Mouse (Mus musculus) forebrain, embryonic 10.5 days (tissue): ENCODE data around the gene Psapl1. TPM values are rescaled to one million over a fixed set of nuclear protein-coding genes. Genes with fewer than 3 reads are reported as not detected.

Source experiments
- DNase-seq: peaks from one replicate; pipeline ENCODE4 v3.0.0-alpha.2; 2017; ENCODE audit warnings: low spot score; ENCODE audit errors: extremely low spot score
- H3K27ac ChIP-seq: fragments of 300-500 bp; sonication (generic); 2 replicates; pipeline ENCODE4 v1.5.1; 2016; ENCODE audit warnings: mild to moderate bottlenecking
- H3K27me3 ChIP-seq: fragments of 300-500 bp; sonication (generic); 2 replicates; pipeline ENCODE4 v1.6.1; 2016; ENCODE audit warnings: mild to moderate bottlenecking; ENCODE audit not compliant: poor library complexity, severe bottlenecking
- H3K36me3 ChIP-seq: fragments of 300-500 bp; sonication (generic); replicated peaks from 2 replicates; pipeline ENCODE4 v1.6.1; 2016; ENCODE audit warnings: mild to moderate bottlenecking, moderate library complexity
- H3K4me1 ChIP-seq: fragments of 300-500 bp; sonication (generic); 2 replicates; pipeline ENCODE4 v1.6.1; 2016
- H3K4me3 ChIP-seq: fragments of 300-500 bp; sonication (generic); 2 replicates; pipeline ENCODE4 v1.5.1; 2016; ENCODE audit warnings: mild to moderate bottlenecking, moderate library complexity
- H3K9me3 ChIP-seq: fragments of 300-500 bp; sonication (generic); 2 replicates; pipeline ENCODE4 v1.6.1; 2016; ENCODE audit warnings: mild to moderate bottlenecking, moderate library complexity
- WGBS: fragments of 180-500 bp; shearing (Covaris S2); methylation state at CpG from one replicate; pipeline ENCODE4 v1.1.7; 2016; 5-methylcytosine and 5-hydroxymethylcytosine counted together
- polyA plus RNA-seq: library from polyadenylated mRNA; unstranded; fragments of >200 nt; fragmentation: Nextera tagmentation; extraction: Ambion mirVana; gene quantifications from 2 replicates; pipeline ENCODE4 v1.2.1, GENCODE M21; 2016

The Psapl1 gene
- polyA plus RNA-seq, 1 experiment from 2014 or later, result 0.10 TPM

DNA sequence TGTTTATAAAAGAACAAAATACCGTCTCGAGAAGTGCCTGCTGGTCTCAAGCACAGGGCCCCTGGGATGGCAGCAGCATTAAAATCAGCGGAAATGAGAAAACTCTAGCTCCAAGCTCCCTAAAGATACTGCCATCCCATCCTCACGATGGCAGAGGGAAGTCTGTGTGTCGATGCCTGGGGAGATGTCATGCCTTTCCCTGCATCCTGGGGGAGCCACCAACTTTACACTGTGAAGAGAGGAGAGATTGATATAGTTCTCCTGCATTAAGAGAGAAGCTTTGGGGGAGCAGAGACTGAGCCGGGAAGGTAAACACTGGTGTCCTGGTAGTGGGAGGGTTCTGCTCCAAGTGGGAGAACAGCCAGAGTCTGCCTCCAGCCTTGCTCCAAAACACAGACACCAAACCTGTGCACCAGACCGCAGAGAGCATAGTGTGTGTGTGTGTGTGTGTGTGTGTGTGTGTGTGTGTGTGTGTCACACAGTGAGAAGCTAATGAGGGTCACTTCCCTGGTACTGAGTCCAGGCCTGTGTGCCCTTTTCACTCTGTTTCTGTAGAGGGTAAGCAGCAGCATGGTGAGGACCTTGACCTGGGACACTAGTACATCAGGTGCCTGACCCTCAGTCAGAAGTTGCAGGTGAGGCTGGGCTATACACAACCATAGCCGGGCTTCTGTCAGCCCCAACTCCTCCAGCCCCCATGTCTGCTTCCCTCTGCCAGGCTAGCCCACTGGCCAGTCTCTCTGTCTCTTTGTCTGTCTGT is 17.3 kb upstream of the Psapl1 start:
- DNase-seq, result no peak
- WGBS, result 76% methylated on average over 8 of the region's 8 CpGs
- Histone ChIP-seq H3K27ac (no peak overlapping the region), H3K27me3 (no peaks in the 10 kb centered on the region), H3K9me3 (no peaks in the 10 kb centered on the region), H3K4me1 (peaks cover 11% of the 10 kb centered on the region), H3K4me3 (no peak overlapping the region), H3K36me3 (no peaks in the 10 kb centered on the region)

DNA sequence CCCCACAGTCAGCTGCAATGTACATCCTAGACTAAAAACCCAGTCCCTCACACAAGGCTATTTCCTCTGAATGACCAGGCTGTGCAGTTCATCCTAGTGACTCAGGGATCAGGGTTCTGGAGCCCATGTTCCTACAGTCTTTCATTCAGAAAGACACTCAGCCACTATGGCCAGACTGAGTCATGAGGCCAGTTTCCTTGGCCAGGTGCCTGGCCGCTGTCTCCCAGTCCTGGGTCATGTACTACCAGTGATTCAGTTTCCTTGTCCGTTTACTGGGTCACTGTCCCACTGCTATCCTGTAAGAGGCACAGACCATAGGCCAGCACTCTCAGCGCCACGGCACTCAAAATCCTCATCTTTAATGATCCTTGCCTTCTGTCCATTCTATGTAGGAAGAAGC is 15.5 kb upstream of the Psapl1 start:
- Histone ChIP-seq H3K4me1 (peaks cover 16% of the 10 kb centered on the region), H3K36me3 (no peaks in the 10 kb centered on the region), H3K4me3 (no peak overlapping the region), H3K9me3 (no peaks in the 10 kb centered on the region), H3K27me3 (no peaks in the 10 kb centered on the region), H3K27ac (no peak overlapping the region)
- DNase-seq, result no peak
- 91% methylated on average over 4 of the region's 4 CpGs for WGBS

- DNase-seq, result no peak
- Histone ChIP-seq H3K9me3 (no peaks in the 10 kb centered on the region), H3K27ac (no peak overlapping the region), H3K4me1 (peaks cover 33% of the 10 kb centered on the region), H3K27me3 (no peaks in the 10 kb centered on the region), H3K4me3 (no peak overlapping the region), H3K36me3 (no peaks in the 10 kb centered on the region)
- 91% methylated on average over 4 of the region's 4 CpGs for WGBS
Measured at GRCm38 (mm10) chr5:36191285-36191684, 12.5 kb upstream of the Psapl1 start.

DNA sequence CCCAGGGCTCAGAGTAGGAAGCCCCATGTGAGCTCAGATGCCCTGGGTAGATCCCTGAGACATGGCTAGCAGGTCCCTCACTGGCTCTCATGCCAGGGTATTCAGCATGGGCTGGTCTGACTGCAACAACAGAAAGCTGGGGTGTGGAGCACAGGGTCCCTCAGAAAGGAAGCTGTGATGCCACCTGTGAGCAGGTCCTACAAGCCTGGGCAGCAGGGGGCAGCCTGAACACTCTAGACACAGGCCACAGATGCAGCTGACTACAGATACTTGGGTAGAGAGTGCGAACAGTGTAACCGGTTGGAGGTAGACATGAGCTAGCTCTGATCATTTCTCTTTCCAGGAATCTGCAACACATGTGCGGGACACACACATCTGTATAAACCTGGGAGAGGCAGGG is 11.9 kb upstream of the Psapl1 start:
- WGBS, result 93% methylated on average over 3 of the region's 3 CpGs
- DNase-seq, result no peak
- Histone ChIP-seq H3K9me3 (no peaks in the 10 kb centered on the region), H3K4me1 (peaks cover 35% of the 10 kb centered on the region), H3K27me3 (no peaks in the 10 kb centered on the region), H3K36me3 (no peaks in the 10 kb centered on the region), H3K4me3 (no peak overlapping the region), H3K27ac (no peak overlapping the region)

DNA sequence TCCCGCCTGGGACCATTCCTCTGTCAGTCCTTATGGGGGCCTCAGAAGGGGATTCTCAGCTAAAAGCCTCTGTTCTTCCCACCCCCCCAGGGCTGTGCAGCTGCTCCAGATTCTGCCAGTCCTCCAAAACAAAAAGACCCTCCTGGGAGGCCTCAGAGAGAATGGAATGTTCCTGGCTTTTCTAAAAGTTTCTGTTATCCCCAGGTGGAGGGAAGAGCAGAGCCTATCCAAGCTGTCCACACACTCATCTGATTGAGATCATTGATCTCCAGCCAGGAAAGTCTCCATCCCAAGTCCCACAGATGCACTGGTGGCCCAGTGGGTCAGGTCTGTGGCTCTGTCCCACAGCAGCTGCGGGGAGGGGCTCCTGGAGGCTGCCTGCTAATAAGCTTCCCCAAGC is 11.1 kb upstream of the Psapl1 start:
- no peaks in the 10 kb centered on the region for H3K27me3 ChIP-seq
- H3K9me3 ChIP-seq, result no peaks in the 10 kb centered on the region
- no peaks in the 10 kb centered on the region for H3K36me3 ChIP-seq
- peaks cover 35% of the 10 kb centered on the region for H3K4me1 ChIP-seq
- H3K4me3 ChIP-seq, result no peak overlapping the region
- H3K27ac ChIP-seq, result 0 out of 2 replicates have a peak overlapping the region, but pooled peaks have one; percentile 21
- no peak for DNase-seq
- 78% methylated on average over 2 of the region's 2 CpGs for WGBS

DNA sequence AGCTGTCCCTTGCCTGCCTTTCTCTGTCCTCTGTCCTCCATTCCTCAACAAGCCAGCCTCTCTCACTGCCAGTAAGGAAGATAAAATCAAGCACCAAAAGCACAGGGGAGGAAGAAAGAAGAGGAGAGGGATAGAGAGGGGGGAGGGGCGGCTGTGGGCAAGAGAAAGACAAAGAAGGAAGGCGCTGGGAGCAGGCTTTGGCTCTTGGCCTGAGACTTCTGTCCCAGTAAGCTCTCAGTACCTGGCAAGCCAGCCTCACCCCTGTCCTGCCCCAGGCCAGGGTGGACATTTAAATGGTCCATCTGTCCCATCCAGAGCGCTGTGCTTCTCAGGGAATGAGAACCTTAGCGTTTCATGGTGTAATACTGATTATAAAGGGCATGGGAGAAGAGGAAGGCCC is 9.2 kb upstream of the Psapl1 start:
- Histone ChIP-seq H3K36me3 (no peaks in the 10 kb centered on the region), H3K27ac (peak overlapping the region; percentile 77), H3K4me3 (no peak overlapping the region), H3K27me3 (no peaks in the 10 kb centered on the region), H3K4me1 (peaks cover 35% of the 10 kb centered on the region), H3K9me3 (no peaks in the 10 kb centered on the region)
- 45% methylated on average over 4 of the region's 4 CpGs for WGBS
- DNase-seq, result no peak

- Histone ChIP-seq H3K27me3 (no peaks in the 10 kb centered on the region), H3K4me1 (peaks cover 30% of the 10 kb centered on the region), H3K9me3 (no peaks in the 10 kb centered on the region), H3K36me3 (no peaks in the 10 kb centered on the region), H3K4me3 (no peak overlapping the region), H3K27ac (peak overlapping the region; percentile 77)
- DNase-seq, result no peak
- 86% methylated on average over 4 of the region's 4 CpGs for WGBS
Measured at GRCm38 (mm10) chr5:36195436-36195835, 8.4 kb upstream of the Psapl1 start.

- no peaks in the 10 kb centered on the region for H3K36me3 ChIP-seq
- H3K27me3 ChIP-seq, result no peaks in the 10 kb centered on the region
- H3K27ac ChIP-seq, result no peak overlapping the region
- WGBS, result 83% methylated on average over 1 of the region's 1 CpGs
- no peaks in the 10 kb centered on the region for H3K9me3 ChIP-seq
- no peak for DNase-seq
- H3K4me1 ChIP-seq, result peaks cover 12% of the 10 kb centered on the region
- H3K4me3 ChIP-seq, result no peak overlapping the region
Measured at GRCm38 (mm10) chr5:36199519-36199918, 4.3 kb upstream of the Psapl1 start.

- no peak for DNase-seq
- Histone ChIP-seq H3K4me1 (no peaks in the 10 kb centered on the region), H3K4me3 (no peak overlapping the region), H3K27me3 (no peaks in the 10 kb centered on the region), H3K36me3 (no peaks in the 10 kb centered on the region), H3K27ac (no peak overlapping the region; the same call in 1 of the 2 replicates), H3K9me3 (no peaks in the 10 kb centered on the region)
- WGBS, result 81% methylated on average over 5 of the region's 5 CpGs
Measured at GRCm38 (mm10) chr5:36202781-36203180, 1.0 kb upstream of the Psapl1 start.

DNA sequence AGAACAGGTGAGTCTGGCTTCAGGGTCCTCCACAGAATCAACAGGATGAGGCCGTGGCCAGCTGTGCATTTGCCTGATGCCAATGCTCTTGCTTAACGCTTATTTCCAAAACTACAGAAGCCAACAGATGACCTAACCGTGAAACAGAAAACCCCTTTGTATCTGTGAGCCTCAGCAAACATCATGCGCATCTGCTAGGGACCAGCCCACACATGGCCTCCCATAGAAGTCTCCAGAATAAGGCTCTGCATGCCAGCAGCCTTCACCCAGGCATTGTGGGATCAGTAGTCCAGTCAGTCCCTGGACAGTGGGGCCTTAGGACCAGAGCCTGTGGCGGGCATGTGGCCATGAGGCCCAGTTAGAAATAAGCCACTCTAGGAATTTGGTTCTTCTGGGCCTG is 400 bp upstream of the Psapl1 start:
- Histone ChIP-seq H3K27ac (no peak overlapping the region), H3K36me3 (no peaks in the 10 kb centered on the region), H3K4me3 (no peak overlapping the region), H3K9me3 (no peaks in the 10 kb centered on the region), H3K4me1 (no peaks in the 10 kb centered on the region), H3K27me3 (no peaks in the 10 kb centered on the region)
- WGBS, result 94% methylated on average over 5 of the region's 5 CpGs
- DNase-seq, result no peak

- H3K4me1 ChIP-seq, result no peaks in the 10 kb centered on the region
- 90% methylated on average over 11 of the region's 11 CpGs for WGBS
- no peak for DNase-seq
- H3K36me3 ChIP-seq, result no peaks in the 10 kb centered on the region
- H3K27ac ChIP-seq, result no peak overlapping the region
- no peak overlapping the region for H3K4me3 ChIP-seq
- no peaks in the 10 kb centered on the region for H3K27me3 ChIP-seq
- H3K9me3 ChIP-seq, result no peaks in the 10 kb centered on the region
Measured at GRCm38 (mm10) chr5:36205397-36205796, 1.6 kb downstream of the Psapl1 start.

- H3K27me3 ChIP-seq, result no peaks in the 10 kb centered on the region
- peaks cover 6% of the 10 kb centered on the region for H3K4me1 ChIP-seq
- H3K9me3 ChIP-seq, result peaks cover under 1% of the 10 kb centered on the region; the same call in 1 of the 2 replicates
- WGBS, result 87% methylated on average over 3 of the region's 3 CpGs
- no peak overlapping the region for H3K27ac ChIP-seq
- no peaks in the 10 kb centered on the region for H3K36me3 ChIP-seq
- no peak overlapping the region for H3K4me3 ChIP-seq
- no peak for DNase-seq
Measured at GRCm38 (mm10) chr5:36208803-36209202, 5.0 kb downstream of the Psapl1 start.

- no peak overlapping the region for H3K27ac ChIP-seq
- H3K9me3 ChIP-seq, result peaks cover 15% of the 10 kb centered on the region
- H3K36me3 ChIP-seq, result no peaks in the 10 kb centered on the region
- WGBS, result 91% methylated on average over 10 of the region's 10 CpGs
- no peak overlapping the region for H3K4me3 ChIP-seq
- no peaks in the 10 kb centered on the region for H3K27me3 ChIP-seq
- no peak for DNase-seq
- H3K4me1 ChIP-seq, result peaks cover 6% of the 10 kb centered on the region
Measured at GRCm38 (mm10) chr5:36213310-36213709, 9.5 kb downstream of the Psapl1 start.
